Mouse (Mus musculus): Measurements from ENCODE around the gene Itpr3. TPM values are rescaled to one million over a fixed set of nuclear protein-coding genes. Genes with fewer than 3 reads are reported as not detected.

Gene Itpr3
- total and polyA plus RNA-seq, 2 experiments from 2014 or later: 0.90 to 4.7 TPM

GRCm38 (mm10) chr17:27123813-27124375 is 66.8 kb downstream of the Itpr3 start:
- no peak overlapping the region for H3K9ac ChIP-seq (replicated peaks; ENCODE audit: low read length, poor library complexity, severe bottlenecking)
- no peak overlapping the region for H3K4me3 ChIP-seq (ENCODE audit: low read depth, low read length)
- no peak for TF ChIP-seq CTCF (IDR thresholded peaks at IDR 0.05)
- no peak overlapping the region for H3K27ac ChIP-seq (ENCODE audit: low read depth, low read length)
- H3K4me1 ChIP-seq (ENCODE audit: insufficient read depth, low read length): peaks cover 24% of the 10 kb centered on the region; the same call in 1 of the 2 replicates
- ATAC-seq (ENCODE audit: low FRiP score) (no peak), DNase-seq (ENCODE audit: low spot score) (no peak)
- peaks cover 21% of the 10 kb centered on the region for H3K36me3 ChIP-seq (ENCODE audit: insufficient read depth, low read length)
- WGBS: 81% methylated on average over 7 of the region's 7 CpGs
- no peaks in the 10 kb centered on the region for H3K27me3 ChIP-seq (ENCODE audit: insufficient read depth, low read length)
- H3K4me2 ChIP-seq (ENCODE audit: low read depth, low read length, poor library complexity, severe bottlenecking): no peak overlapping the region
- no peaks in the 10 kb centered on the region for H3K9me3 ChIP-seq (ENCODE audit: low read length)

DNA sequence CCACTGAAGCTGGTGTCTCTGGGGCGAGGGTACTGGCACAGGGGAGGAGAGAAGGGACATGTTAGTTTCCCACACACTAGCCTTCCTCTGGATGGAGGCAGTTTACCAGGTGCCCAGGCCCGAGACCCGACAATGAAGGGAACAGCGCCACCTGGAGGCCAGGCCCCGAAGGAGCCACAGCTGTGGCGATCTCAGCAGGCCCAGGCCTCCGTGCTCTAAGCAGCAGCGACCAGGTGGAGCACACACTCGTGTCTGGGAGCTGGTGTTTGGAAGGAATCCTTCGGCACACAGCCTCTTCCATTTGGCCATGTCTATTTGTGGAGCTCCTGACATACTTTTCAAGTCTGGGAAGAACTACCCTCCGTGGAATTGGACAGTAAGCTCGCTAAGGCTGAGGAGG is 68.1 kb downstream of the Itpr3 start:
- Histone ChIP-seq H3K4me1 (ENCODE audit: insufficient read depth, low read length) (peaks cover 25% of the 10 kb centered on the region; the same call in 1 of the 2 replicates), H3K4me3 (ENCODE audit: low read depth, low read length) (no peak overlapping the region), H3K4me2 (ENCODE audit: low read depth, low read length, poor library complexity, severe bottlenecking) (no peak overlapping the region), H3K27ac (ENCODE audit: low read depth, low read length) (no peak overlapping the region), H3K9ac (replicated peaks; ENCODE audit: low read length, poor library complexity, severe bottlenecking) (no peak overlapping the region), H3K27me3 (ENCODE audit: insufficient read depth, low read length) (no peaks in the 10 kb centered on the region), H3K36me3 (ENCODE audit: insufficient read depth, low read length) (peaks cover 21% of the 10 kb centered on the region), H3K9me3 (ENCODE audit: low read length) (no peaks in the 10 kb centered on the region)
- DNase-seq (ENCODE audit: low spot score): peak; percentile 46
- WGBS: 32% methylated on average over 12 of the region's 12 CpGs
- ATAC-seq (ENCODE audit: low FRiP score): no peak
- peak; percentile 79 for TF ChIP-seq CTCF (IDR thresholded peaks at IDR 0.05)

DNA sequence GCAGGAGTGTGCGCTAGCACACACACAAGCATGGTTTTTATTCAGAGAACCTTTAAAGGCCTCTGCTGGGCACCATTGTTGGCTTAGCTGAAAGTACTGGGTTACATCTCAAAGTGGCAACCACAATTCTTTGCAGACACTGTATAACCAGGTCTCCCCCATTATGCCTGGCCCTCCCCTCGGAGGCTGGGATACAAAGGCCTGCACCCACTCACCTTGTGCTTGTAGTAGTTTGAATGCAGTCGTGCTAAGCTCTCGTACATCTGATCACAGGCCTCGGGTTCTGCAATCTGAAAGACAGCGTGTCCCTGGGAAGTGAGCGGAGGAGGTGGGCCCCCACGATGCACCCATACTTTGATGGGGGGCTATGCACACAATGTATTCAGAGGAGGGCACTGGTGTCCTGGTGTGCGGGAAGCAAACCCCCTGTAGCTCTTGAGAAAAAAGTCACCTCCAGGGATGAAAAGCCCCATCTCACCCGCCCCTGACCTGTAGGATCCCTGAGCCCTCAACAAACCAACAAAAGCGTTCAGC is 68.6 kb downstream of the Itpr3 start:
- Histone ChIP-seq H3K27ac (ENCODE audit: low read depth, low read length) (peak overlapping the region; percentile 47; the same call in 1 of the 2 replicates), H3K4me2 (ENCODE audit: low read depth, low read length, poor library complexity, severe bottlenecking) (no peak overlapping the region), H3K36me3 (ENCODE audit: insufficient read depth, low read length) (peaks cover 21% of the 10 kb centered on the region), H3K4me1 (ENCODE audit: insufficient read depth, low read length) (peaks cover 25% of the 10 kb centered on the region; the same call in 1 of the 2 replicates), H3K9me3 (ENCODE audit: low read length) (no peaks in the 10 kb centered on the region), H3K27me3 (ENCODE audit: insufficient read depth, low read length) (no peaks in the 10 kb centered on the region), H3K9ac (replicated peaks; ENCODE audit: low read length, poor library complexity, severe bottlenecking) (no peak overlapping the region), H3K4me3 (ENCODE audit: low read depth, low read length) (no peak overlapping the region)
- no peak for DNase-seq (ENCODE audit: low spot score)
- 74% methylated on average over 11 of the region's 11 CpGs for WGBS
- TF ChIP-seq CTCF (IDR thresholded peaks at IDR 0.05): no peak
- ATAC-seq (ENCODE audit: low FRiP score): no peak

GRCm38 (mm10) chr17:27126974-27127373 is 69.9 kb downstream of the Itpr3 start:
- ATAC-seq (ENCODE audit: low FRiP score) (no peak), DNase-seq (ENCODE audit: low spot score) (no peak)
- Histone ChIP-seq H3K4me2 (ENCODE audit: low read depth, low read length, poor library complexity, severe bottlenecking) (no peak overlapping the region), H3K9me3 (ENCODE audit: low read length) (no peaks in the 10 kb centered on the region), H3K4me3 (ENCODE audit: low read depth, low read length) (no peak overlapping the region), H3K9ac (replicated peaks; ENCODE audit: low read length, poor library complexity, severe bottlenecking) (peak overlapping the region; percentile 33), H3K27me3 (ENCODE audit: insufficient read depth, low read length) (no peaks in the 10 kb centered on the region), H3K36me3 (ENCODE audit: insufficient read depth, low read length) (peaks cover 18% of the 10 kb centered on the region), H3K4me1 (ENCODE audit: insufficient read depth, low read length) (peaks cover 21% of the 10 kb centered on the region; the same call in 1 of the 2 replicates), H3K27ac (ENCODE audit: low read depth, low read length) (peak overlapping the region; percentile 43; the same call in 1 of the 2 replicates)
- no peak for TF ChIP-seq CTCF (IDR thresholded peaks at IDR 0.05)
- WGBS: 72% methylated on average over 10 of the region's 10 CpGs

DNA sequence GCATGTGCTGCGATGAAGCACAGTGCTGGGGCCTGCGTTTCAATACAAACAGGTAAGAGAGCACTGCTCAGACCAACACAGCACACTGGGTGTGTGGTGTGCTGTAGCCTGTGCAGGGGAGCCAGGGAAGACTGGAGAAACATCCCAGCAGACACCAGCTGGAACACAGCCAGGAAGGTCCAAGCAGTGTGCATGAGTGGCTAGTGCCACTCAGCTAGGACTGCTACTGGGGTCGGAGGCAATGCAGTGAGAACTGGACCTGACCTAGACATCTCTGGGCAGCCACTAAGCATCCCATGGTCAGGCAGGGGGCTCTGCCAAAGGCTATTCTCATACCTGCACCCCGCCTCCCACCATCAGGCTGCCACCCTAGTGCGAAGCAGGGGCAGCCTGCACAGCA is 71.1 kb downstream of the Itpr3 start:
- DNase-seq (ENCODE audit: low spot score): no peak
- WGBS: 95% methylated on average over 5 of the region's 5 CpGs
- Histone ChIP-seq H3K27ac (ENCODE audit: low read depth, low read length) (no peak overlapping the region), H3K9ac (replicated peaks; ENCODE audit: low read length, poor library complexity, severe bottlenecking) (no peak overlapping the region), H3K4me3 (ENCODE audit: low read depth, low read length) (no peak overlapping the region), H3K4me1 (ENCODE audit: insufficient read depth, low read length) (peaks cover 21% of the 10 kb centered on the region; the same call in 1 of the 2 replicates), H3K36me3 (ENCODE audit: insufficient read depth, low read length) (peaks cover 8% of the 10 kb centered on the region), H3K9me3 (ENCODE audit: low read length) (no peaks in the 10 kb centered on the region), H3K4me2 (ENCODE audit: low read depth, low read length, poor library complexity, severe bottlenecking) (no peak overlapping the region), H3K27me3 (ENCODE audit: insufficient read depth, low read length) (no peaks in the 10 kb centered on the region)
- no peak for TF ChIP-seq CTCF (IDR thresholded peaks at IDR 0.05)
- no peak for ATAC-seq (ENCODE audit: low FRiP score)

DNA sequence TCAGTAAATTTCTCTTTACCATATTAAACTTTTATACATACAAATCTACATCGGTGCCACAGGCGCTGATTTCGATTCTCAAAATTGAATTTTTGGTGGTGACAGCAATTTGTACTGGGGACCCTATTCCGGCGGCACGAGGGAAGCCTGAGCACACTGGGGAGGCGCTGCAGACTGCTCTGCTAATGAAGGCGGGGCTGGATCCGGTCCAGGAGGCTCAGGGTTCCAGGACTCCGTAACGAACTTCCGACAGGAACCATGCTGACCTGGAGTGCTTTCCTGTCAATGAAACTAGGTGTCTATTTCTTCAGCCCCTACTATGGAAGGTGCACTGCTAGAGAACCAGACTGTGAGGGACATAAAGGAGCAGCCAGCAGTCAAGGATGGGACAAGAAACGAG is 72.2 kb downstream of the Itpr3 start:
- no peaks in the 10 kb centered on the region; the same call in 1 of the 2 replicates for H3K36me3 ChIP-seq (ENCODE audit: insufficient read depth, low read length)
- H3K27me3 ChIP-seq (ENCODE audit: insufficient read depth, low read length): no peaks in the 10 kb centered on the region
- no peak for TF ChIP-seq CTCF (IDR thresholded peaks at IDR 0.05)
- no peak overlapping the region for H3K9ac ChIP-seq (replicated peaks; ENCODE audit: low read length, poor library complexity, severe bottlenecking)
- 64% methylated on average over 13 of the region's 13 CpGs for WGBS
- H3K27ac ChIP-seq (ENCODE audit: low read depth, low read length): no peak overlapping the region
- no peaks in the 10 kb centered on the region for H3K9me3 ChIP-seq (ENCODE audit: low read length)
- no peak for DNase-seq (ENCODE audit: low spot score)
- H3K4me3 ChIP-seq (ENCODE audit: low read depth, low read length): no peak overlapping the region
- no peak for ATAC-seq (ENCODE audit: low FRiP score)
- no peak overlapping the region for H3K4me2 ChIP-seq (ENCODE audit: low read depth, low read length, poor library complexity, severe bottlenecking)
- peaks cover 21% of the 10 kb centered on the region; the same call in 1 of the 2 replicates for H3K4me1 ChIP-seq (ENCODE audit: insufficient read depth, low read length)
